Mouse (Mus musculus) layer of hippocampus, adult 8-10 months (tissue): ENCODE data around the gene Sema4c. TPM values are rescaled to one million over a fixed set of nuclear protein-coding genes. Genes with fewer than 3 reads are reported as not detected.

Experiments
- DNase-seq, 2 experiments: peaks; one replicate each; pipeline ENCODE4 v3.0.0; 2022; ENCODE audit warnings: low spot score in 2 of 2
- total RNA-seq, 4 experiments: library from RNA; stranded (reverse); gene quantifications; 2 replicates each; pipeline ENCODE4 v1.2.4; 2022

The Sema4c gene
- total RNA-seq, 4 experiments from 2014 or later: 13.8 to 18.3 (median 15.1) TPM

DNA sequence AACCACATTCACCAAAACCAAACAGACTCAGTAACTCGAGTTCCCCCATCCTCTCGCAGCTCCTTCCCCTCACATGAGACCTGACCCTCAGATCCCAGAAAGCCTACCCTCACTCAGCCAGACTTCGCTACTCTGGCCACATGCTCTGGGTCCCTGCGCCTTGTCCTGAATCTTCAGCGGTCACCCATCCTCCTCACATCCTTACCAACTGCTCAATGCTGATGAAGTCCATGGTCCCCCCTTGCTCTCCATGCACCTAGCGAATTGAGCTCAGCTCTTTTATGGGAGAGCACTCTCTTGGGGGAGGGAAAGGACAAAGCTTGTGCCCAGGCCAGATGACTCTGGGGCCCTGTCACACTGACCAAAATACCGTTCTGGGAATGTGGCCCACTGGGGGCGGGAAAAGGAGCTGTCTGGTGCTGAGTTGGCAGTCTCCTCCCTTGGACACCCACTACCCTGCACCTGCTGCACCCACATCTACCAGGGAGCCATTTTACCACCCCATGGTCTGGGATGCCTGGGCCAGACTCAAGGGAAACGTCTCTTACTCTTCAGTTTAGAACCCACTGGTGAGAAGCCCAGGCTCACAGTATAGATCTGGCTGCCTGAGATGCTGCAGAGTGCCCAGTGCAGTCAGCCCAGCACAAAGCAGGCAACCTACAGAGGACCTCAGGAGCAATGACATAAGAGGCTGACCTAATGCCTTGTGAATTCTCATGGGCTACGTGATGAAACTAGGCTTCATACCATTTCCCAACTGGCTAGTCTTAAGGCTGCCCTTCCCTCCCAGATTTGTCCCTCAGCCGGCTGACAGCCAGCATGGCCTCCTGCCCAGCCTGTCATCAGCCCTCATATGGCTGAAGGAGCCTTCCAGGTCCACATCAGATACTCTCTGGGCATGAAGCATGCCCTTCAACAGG is 22.4 kb downstream of the Sema4c start:
- no peak for DNase-seq

DNA sequence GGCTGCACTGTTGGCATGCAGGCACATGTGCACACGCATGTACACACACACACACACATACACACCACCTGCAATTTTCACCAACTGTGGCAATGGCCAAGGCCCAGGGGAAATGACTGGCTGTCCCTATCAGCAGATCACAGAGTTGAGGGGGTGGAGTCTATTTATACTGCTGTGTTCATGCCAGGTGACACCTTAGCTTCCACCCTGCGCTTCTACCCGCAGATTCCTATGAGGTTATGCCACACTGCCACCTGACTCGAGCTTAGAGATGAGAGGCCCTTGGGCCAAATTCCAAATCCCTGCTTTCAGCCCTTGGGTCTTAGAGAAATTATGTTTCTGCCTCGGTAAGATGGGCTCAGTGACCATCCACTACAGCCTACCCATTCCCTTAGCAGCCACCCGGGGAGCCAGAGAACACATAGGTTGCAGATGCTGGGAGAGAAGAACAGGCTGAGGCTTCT is 23.5 kb downstream of the Sema4c start:
- no peak for DNase-seq

DNA sequence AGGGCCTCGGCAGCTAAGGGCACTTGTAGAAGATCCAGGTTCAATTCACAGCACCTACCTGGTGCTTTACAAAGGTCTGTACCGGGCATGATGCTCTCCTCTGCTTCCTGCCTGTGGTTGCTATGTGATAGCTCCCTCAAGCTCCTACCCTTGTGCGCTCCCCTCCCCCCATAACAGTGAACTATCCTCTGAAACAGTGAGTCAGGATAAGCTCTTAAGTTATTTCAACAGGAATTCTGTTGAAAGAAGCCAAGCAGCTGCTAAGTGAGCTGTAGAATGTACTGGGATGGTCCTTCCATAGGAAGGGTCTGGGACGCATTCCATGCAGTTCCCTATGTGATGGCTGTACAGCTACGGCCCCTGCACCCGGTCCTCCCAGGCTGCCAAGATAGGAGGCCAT is 24.6 kb downstream of the Sema4c start:
- no peak for DNase-seq

DNA sequence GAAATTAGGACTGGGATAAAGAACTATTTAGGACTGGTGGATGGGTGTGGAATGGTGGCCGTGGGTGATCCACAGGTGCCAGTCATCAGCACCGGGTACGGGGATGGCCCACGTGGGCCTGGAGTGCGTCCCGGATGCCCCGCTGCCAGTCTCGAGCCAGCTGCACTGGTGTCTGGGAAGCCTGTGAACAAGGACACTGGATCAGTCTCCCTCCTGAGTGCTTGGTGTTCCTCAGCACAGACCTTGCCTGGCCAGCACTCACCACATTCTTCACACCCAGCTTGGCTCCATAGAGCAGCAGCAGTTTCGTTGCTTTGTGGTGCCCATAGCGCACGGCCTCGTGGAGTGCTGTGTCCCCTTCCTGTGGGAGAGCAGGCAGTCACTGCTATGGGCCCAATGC is 26.7 kb downstream of the Sema4c start:
- DNase-seq: no peak

DNA sequence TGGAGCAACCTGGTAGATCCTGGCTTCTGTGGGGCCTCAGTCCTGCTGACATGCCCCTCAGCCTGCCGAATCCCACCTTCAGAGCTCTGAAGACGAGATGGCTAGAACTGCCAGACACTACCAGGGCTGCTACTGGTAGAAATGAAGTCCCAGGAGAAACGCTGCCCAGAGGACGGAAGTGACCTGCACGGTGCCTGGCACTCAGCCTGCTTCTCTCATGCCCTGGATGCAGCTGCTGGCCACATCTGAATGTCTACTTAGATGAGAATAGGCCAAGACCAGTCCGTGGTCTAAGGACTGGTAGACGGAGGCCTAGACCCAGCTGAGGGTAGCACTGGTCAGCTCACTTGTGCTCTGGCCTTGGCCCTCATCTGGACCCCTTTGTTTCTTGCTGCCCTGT is 27.2 kb downstream of the Sema4c start:
- no peak for DNase-seq

DNA sequence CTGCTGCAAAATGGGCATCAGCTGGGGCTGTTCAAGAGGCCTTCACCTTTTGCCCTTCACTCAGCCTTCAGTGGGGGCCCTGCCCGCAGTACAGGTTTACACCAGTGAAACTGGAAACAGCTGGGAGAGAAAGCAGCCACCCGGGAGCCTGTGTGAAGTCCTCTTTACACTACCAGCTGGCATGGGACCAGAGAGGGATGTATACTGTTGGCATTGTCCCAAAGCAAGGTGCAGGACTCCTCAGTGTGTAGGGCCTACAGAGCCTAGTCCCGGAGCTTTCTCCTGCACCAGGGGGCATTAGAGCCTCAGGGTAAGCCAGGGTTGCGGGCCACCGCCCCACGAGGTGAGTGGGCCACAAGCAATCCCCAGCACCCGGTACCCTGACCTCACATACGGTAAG is 27.7 kb downstream of the Sema4c start:
- no peak for DNase-seq

DNA sequence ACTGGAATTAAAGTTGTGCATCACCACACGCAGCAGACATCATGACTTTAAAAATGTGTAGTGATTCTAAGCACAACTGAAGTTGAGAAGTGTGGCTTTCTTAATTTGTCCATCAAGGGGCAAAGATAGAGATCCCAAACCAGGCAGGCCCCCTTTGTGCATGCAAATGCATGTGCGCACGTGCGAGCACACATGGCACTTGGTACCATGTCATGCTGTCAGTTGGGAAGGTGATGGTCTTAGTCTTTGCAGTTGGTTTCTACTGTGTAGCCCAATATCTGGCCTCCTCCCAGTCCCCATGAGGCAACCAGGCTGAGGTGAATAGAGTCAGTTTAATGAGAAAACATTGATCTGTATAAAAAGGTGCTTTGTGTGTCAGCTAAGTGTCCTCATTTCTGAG is 28.3 kb downstream of the Sema4c start:
- no peak for DNase-seq

DNA sequence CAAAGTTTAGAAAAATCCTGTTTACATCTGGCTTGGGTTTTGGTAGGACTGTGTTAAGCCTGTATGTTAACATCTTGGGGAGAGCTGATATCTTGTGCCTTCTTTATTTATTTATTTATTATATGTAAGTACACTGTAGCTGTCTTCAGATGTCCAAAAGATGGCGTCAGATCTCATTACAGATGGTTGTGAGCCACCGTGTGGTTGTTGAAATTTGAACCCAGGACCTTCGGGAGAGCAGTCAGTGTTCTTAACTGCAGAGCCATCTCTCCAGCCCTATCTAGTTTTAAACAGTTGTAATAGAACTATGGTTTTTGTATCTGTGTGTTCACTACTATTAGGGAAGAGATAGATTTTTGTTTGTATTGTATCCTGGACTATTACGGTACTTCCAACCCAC is 28.9 kb downstream of the Sema4c start:
- DNase-seq: no peak

DNA sequence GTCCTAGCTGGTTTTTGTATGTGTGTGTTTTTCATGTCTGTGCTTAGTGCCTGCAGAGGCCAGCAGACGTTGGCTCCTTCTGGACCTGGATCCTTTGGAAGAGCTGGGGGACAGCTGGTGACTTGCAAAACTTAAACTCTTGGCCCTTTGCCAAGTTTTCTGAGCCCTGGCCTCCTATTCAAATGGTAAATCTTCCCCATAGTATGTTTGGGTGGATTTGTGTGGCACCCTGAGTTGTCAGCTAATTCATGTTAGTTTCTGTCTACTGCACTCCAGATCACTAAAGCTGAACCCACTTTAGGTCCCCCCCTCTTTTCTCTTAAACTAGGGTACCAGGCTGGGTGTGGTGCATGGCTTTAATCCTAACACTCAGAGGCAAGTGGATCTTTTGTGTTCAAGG is 29.8 kb downstream of the Sema4c start:
- no peak for DNase-seq

DNA sequence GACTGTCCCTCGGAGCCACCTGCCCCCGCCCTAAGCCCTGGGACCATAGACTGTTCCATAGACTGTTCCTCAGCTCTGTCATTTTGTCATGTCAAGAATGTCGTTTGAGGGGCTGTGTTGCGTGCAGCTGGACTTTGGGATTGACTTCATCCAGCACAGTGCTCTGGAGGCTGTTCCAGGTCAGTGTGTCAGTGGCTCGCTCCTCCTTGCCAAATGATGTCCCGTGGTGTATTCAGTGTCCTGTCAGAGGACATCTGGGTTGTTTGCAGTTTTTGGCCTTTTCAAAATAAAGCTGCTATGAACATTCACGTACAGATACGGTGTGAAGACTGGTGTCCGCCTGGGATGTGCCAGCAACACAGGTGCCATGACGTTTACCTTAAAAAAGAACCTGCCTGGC is 31.2 kb downstream of the Sema4c start:
- DNase-seq: no peak

DNA sequence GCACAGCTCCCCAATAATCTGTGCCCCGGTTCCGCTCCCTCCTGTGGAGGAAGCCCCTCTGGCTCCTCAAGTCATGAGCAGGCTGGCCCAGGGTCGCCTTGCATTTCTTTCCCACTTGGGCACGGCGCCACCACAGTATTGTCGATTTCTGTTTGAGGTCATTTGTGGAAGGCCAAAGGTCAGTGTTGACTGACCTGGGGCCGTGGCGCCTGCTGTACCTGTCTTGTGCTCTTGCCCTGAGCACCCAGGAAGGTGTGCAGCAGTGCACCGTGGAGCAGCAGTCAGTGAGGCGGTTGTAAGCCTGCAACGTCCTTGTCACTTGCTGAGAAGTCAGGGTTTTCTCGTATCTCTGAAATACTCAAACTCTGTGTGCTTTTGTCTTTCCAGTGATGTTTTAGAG is 32.4 kb downstream of the Sema4c start:
- no peak for DNase-seq

DNA sequence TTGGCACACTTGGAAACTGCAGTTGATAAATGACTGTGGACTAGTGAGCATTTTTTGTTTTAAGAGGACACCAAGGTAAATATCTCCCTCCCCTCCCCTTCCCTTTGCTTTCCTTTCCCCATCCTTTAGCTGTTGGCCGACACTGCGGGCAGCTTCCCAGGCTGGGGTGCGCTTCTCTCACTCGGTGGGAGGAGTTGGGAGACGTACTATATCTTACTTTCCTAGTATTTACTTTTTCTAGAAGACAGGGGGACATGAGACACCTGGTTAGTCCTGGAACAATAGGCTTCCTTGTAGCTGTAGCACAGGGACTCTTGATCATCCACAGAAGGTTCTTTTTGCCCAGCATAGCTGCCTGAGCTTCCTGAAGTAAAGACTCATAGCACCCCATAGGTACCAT is 34.1 kb downstream of the Sema4c start:
- no peak for DNase-seq

DNA sequence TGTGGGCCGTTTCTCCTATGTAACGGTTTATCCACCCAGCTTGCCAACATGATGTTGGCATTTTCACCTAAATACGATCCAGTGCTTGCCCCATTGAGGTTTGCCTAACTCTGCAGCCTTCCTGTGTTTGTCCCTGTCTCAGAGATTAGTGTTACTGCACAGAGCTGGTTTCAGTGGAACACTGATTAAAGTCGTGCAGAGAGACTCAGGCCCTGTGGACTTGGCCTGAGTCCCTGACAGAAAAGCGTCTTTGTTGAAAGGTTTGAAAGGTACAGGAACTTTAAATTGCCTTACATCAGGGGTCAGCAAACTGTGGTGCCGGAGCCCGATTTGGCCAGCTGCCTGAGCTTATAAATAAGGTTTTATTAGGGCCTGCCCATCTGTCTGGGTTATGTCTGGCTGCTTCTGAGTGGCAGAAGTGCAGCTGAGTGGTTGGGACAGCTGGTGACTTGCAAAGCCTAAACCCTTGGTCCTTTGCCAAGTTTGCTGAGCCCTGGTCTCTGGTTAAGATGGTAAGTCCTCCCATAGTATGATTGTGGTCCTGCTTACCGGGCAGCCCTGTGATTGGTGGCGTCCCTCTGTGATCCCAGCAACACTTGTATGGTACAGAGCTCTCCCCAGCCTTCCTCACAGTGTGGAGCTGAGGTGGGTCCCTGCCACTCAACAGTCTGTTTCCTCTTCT is 34.7 kb downstream of the Sema4c start:
- no peak for DNase-seq

DNA sequence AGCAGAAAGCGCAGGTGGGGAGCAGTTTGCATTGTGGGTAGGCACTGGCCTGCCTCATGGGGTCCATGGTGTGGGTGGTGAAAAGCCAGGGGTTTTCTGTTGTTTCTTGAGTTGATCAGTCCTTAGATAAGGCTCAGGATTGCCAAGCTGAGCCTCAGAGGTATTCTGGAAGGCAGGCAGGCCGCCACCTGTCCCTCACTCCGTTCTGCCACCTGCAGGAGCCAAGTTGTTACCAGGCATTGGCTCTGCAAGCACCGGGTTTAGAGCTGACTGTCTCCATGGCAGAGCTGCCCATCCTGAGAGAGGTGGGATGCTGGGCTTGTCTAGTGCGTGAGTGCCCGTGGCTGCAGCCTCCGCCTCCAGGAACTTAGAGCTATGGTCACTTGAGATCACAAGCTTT is 35.9 kb downstream of the Sema4c start:
- DNase-seq: no peak

DNA sequence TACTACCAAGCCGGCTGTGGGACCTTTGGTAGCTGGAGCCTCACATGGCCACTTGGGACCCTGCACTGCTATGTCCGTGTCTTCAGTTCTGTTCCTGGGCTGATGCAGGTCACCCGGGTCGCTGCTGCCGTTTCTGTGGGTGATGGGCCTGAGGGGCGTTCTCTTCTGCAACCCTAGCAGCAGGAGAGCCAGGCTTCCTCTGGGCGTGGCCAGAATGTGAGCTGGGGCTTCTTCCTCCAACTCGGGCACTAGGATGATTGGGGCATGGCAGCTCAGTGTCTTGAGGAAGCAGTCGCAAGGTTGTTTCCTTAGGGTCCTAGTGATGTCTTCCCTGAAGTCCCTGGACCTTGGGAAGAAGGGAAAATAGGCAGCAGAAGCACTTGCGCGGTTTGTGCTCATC is 38.5 kb downstream of the Sema4c start:
- no peak for DNase-seq

DNA sequence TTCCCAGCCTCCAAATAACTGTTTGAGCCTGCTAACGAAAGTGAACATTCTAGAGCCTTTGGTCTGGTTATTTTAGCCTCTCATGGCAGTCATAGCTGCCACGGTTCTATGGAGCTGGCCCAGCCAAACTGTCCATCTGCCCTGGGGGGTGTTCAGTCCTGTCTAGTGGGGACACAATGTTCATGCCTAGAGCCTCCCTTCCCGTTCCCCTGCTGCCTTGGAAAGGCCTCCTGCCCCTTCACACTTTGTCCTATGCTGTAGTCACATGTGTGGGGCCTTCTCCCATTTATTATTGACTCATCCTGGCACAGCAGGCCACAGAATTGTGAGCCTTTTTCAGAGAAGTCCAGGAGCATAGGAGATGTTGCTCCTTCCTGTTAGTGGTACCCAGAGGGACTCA is 39.9 kb downstream of the Sema4c start:
- no peak for DNase-seq

DNA sequence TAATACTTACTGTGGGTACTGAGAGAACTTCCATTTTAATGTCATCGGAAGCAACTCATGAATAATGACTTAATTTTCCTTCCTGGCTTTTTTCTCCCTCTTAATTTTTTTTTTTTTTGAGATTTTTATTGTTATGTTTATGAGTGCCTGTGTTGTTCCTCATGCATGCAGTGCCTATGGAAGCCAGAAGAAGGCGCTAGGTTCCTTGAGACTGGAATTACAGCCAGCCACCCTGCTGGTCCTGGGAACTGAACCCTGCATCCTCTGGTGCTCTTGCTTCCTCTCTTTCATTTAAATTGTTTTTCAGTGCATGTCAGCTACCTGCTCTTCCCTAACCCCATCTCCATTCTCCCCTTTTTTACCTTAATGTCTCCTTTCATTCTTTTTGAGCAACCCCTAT is 44.4 kb downstream of the Sema4c start:
- no peak for DNase-seq

DNA sequence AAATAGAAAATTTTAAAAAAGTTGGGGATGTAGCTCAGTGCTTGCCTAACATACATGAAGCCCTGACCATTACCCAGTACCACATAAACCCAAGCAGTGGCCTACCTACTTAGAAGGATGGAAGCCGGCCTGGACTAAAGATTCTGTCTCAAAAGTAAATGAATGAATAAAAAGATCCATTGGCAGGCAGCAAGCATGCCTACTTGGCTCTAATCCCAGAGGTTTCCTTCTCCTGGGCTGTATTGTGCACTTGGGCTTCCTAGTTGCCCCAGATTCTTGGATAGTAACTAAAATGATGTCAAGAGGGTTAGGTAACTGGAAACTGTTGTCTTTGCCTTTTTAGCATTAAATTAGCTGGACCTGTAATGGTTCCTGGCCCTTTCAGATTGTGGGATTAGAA is 44.8 kb downstream of the Sema4c start:
- no peak for DNase-seq

DNA sequence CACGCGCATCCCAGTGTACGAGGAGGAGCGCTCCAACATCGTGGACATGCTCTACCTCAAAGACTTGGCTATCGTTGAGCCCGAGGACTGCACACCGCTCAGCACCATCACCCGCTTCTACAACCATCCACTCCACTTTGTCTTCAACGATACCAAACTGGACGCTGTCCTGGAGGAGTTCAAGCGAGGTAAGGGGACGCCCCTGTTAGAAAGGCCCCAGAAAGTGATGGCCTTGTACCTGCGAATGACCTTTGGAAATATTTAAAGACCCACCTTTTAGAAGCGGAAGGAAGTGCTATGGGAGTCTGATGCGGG is 45.2 kb downstream of the Sema4c start:
- DNase-seq: no peak

DNA sequence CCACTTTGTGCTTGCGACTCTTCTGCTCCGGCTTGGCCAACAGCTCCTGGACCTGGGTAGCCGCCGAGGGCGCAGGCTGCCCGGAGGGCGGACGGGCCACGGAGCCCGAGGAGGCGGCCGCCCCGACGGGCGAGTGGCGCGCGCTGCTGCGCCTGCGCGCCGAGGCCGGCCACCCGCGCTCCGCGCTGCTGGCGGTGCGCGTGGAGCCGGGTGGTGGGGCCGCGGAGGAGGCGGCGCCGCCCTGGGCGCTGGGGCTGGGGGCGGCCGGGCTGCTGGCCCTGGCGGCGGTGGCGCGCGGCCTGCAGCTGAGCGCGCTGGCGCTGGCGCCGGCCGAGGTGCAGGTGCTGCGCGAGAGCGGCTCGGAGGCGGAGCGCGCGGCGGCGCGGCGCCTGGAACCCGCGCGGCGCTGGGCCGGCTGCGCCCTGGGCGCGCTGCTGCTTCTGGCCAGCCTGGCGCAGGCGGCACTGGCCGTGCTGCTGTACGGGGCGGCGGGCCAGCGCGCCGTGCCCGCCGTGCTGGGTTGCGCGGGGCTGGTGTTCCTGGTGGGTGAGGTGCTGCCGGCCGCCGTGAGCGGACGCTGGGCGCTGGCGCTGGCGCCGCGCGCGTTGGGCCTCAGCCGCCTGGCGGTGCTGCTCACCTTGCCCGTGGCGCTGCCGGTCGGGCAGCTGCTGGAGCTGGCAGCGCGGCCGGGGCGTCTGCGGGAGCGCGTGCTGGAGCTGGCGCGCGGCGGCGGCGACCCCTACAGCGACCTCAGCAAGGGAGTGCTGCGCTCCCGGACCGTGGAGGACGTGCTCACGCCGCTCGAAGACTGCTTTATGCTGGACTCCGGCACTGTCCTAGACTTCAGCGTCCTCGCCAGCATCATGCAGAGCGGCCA is 45.8 kb downstream of the Sema4c start:
- DNase-seq: peak in 1 of 2 experiments; percentile 36

DNA sequence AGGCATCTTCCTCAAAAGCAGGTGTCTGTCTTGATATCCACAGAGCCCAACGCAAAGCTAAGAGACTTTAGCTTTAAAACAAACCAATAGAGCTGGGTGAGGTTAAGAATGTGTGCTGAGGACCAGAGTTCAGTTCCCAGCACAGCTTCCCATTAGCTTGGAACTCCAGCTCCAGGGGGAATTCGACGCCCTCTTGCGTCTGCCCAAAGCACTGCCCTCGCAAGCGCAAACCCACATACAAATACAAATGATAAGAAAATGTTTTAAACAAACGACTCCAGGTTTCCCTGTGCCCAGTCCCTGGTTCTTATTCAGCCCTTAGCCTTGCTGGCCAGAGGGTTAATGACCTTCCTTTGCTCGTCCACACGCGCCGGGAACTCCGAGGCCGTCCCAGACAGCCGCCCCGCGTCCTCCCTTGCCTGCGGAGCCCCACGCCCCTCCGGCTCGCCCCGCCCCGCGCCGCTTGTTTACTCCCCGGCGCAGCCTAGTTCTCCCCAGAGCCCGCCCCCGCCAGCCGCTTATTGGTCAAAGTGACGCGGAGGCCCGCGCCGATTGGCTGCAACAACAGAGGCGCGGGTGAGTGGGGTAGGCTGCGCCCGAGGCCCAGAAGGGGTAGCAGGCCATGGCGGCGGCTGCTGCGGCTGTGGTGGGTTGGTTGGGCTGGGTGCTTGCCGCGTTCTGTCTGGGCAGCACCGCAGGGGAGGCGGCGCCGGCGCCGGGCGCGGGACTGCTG is 46.7 kb downstream of the Sema4c start, which contains the start of gene Cnnm3:
Cnnm3 (plus strand) TSS at position 579 of the 733 bp plus-strand sequence.
- peak; percentile 97 to 98 for DNase-seq
